Comparison of ENCODE assay signal across 8 mouse cellular contexts in genomic region chr17:5942156-5942555, GRCm38 (mm10). TPM values are rescaled to one million over a fixed set of nuclear protein-coding genes. Genes with fewer than 3 reads are reported as not detected.
DNase-seq lines count a peak whose midpoint lies in the region; ATAC-seq and TF ChIP-seq lines count a peak whose summit lies in the region.

No protein-coding gene starts in this region.

- no peaks in the 10 kb centered on the region for H3K36me3 ChIP-seq in lung, embryonic 15.5 days
- no peaks in the 10 kb centered on the region for H3K36me3 ChIP-seq in hindbrain, embryonic 15.5 days
- H3K36me3 ChIP-seq in neural tube, embryonic 15.5 days, result no peaks in the 10 kb centered on the region

- no peak overlapping the region for H3K9ac ChIP-seq in lung, embryonic 15.5 days
- no peak overlapping the region for H3K9ac ChIP-seq in hindbrain, embryonic 15.5 days
- H3K9ac ChIP-seq in neural tube, embryonic 15.5 days (replicated peaks), result no peak overlapping the region

- TF ChIP-seq CTCF in gastrocnemius, adult 2 months (IDR thresholded peaks at IDR 0.05), result no peak

- H3K27me3 ChIP-seq in lung, embryonic 15.5 days, result peaks cover 11% of the 10 kb centered on the region; the same call in 1 of the 2 replicates
- peaks cover 28% of the 10 kb centered on the region for H3K27me3 ChIP-seq in hindbrain, embryonic 15.5 days
- H3K27me3 ChIP-seq in neural tube, embryonic 15.5 days (replicated peaks), result peaks cover 21% of the 10 kb centered on the region

- H3K9me3 ChIP-seq in lung, embryonic 15.5 days, result no peaks in the 10 kb centered on the region
- H3K9me3 ChIP-seq in hindbrain, embryonic 15.5 days, result no peaks in the 10 kb centered on the region
- no peaks in the 10 kb centered on the region for H3K9me3 ChIP-seq in neural tube, embryonic 15.5 days (replicated peaks)

- ATAC-seq in lung, embryonic 15.5 days (ENCODE audit: borderline replicate concordance, extremely low read depth, low FRiP score, low TSS enrichment), result no peak
- ATAC-seq in hindbrain, embryonic 15.5 days (ENCODE audit: low FRiP score, low read depth), result no peak
- ATAC-seq in neural tube, embryonic 15.5 days (ENCODE audit: low FRiP score), result no peak

- peak overlapping the region; percentile 96 for H3K4me3 ChIP-seq in gastrocnemius, adult 2 months
- peak overlapping the region; percentile 74 for H3K4me3 ChIP-seq in lung, embryonic 15.5 days
- 0 out of 2 replicates have a peak overlapping the region, but pooled peaks have one; percentile 56 for H3K4me3 ChIP-seq in hindbrain, embryonic 15.5 days
- peak overlapping the region; percentile 57; the same call in 1 of the 2 replicates for H3K4me3 ChIP-seq in neural tube, embryonic 15.5 days (replicated peaks)

- 55% methylated on average over 3 of the region's 3 CpGs for WGBS in lung, embryonic 15.5 days
- 85% methylated on average over 3 of the region's 3 CpGs for WGBS in hindbrain, embryonic 15.5 days
- WGBS in neural tube, embryonic 15.5 days, result 85% methylated on average over 3 of the region's 3 CpGs

- no peak for DNase-seq in gastrocnemius, adult 2 months
- no peak for DNase-seq in gastrocnemius, postnatal 36 days
- no peak for DNase-seq in lung, adult 18-20 months
- no peak for DNase-seq in T-cell, adult 2 months (ENCODE audit: low spot score)
- no peak for DNase-seq in ovary, postnatal 14 days (ENCODE audit: low spot score)

- peaks cover 18% of the 10 kb centered on the region for H3K4me1 ChIP-seq in lung, embryonic 15.5 days
- H3K4me1 ChIP-seq in hindbrain, embryonic 15.5 days (replicated peaks), result peaks cover 11% of the 10 kb centered on the region
- peaks cover 10% of the 10 kb centered on the region for H3K4me1 ChIP-seq in neural tube, embryonic 15.5 days

- intact Hi-C loops in gastrocnemius, adult 2 months (cut with DNase I), result no loop called here
- intact Hi-C loops in gastrocnemius, postnatal 36 days (cut with DNase I), result loop anchor here (5.0 kb wide), 1 partner anchor 40 kb away; no protein-coding TSS in a partner anchor

- peak overlapping the region; percentile 92 for H3K4me2 ChIP-seq in lung, embryonic 15.5 days
- H3K4me2 ChIP-seq in hindbrain, embryonic 15.5 days, result peak overlapping the region; percentile 96; the same call in 1 of the 2 replicates
- H3K4me2 ChIP-seq in neural tube, embryonic 15.5 days, result peak overlapping the region; percentile 90

- peak overlapping the region; percentile 89 for H3K27ac ChIP-seq in gastrocnemius, adult 2 months
- no peak overlapping the region for H3K27ac ChIP-seq in lung, embryonic 15.5 days
- no peak overlapping the region for H3K27ac ChIP-seq in hindbrain, embryonic 15.5 days (replicated peaks)
- no peak overlapping the region for H3K27ac ChIP-seq in neural tube, embryonic 15.5 days (replicated peaks)

RNA-seq across cellular contexts. Expression of gene Synj2, which starts 1.1 kb away (rescaled TPM):
- 10 to 100 TPM; 26.3 to 36.9 TPM for total RNA-seq in gastrocnemius, adult 2 months (2021)
- total RNA-seq in gastrocnemius, postnatal 36 days (2021), result 10 to 100 TPM; 27.2 to 47.5 TPM
- polyA plus RNA-seq in lung, embryonic 15.5 days (2015; fragmentation: Nextera tagmentation; extraction: Ambion mirVana), result 3.3 and 3.4 TPM in 2 replicates
- polyA plus RNA-seq in hindbrain, embryonic 15.5 days (2015; fragmentation: Nextera tagmentation; extraction: Ambion mirVana), result 1.5 and 1.7 TPM in 2 replicates
- polyA plus RNA-seq in neural tube, embryonic 15.5 days (2015; fragmentation: Nextera tagmentation; extraction: Ambion mirVana), result 1.5 and 2.7 TPM in 2 replicates
